Mouse (Mus musculus): ENCODE measurements around the gene Cnga4. TPM values are rescaled to one million over a fixed set of nuclear protein-coding genes. Genes with fewer than 3 reads are reported as not detected.
A peak's percentile ranks its signal among the peaks of the same experiment; 100 is the strongest.
"Not testable (repeated sequence)": the region's sequence is repeated elsewhere in the genome, so short reads cannot be mapped to it uniquely, and the experiment has no call there.

Gene Cnga4
- total RNA-seq (2021): not detected in 2 replicates
- long read RNA-seq: 0 reads

GRCm38 (mm10) chr7:105404268-105404667, at the start of gene Cnga4:
TSS of gene Cnga4 (plus strand) at chr7:105404568.
- no peak for DNase-seq

GRCm38 (mm10) chr7:105356064-105356463, 48.3 kb upstream of the Cnga4 start:
- DNase-seq: not testable (repeated sequence)

GRCm38 (mm10) chr7:105356487-105356886, 47.9 kb upstream of the Cnga4 start:
- DNase-seq: not testable (repeated sequence)

GRCm38 (mm10) chr7:105361713-105362112, 42.7 kb upstream of the Cnga4 start:
- no peak for DNase-seq

GRCm38 (mm10) chr7:105367268-105367667, 37.1 kb upstream of the Cnga4 start:
- no peak for DNase-seq

- no peak for DNase-seq
Observed at GRCm38 (mm10) chr7:105367930-105368329, 36.4 kb upstream of the Cnga4 start, which contains the start of gene Olfr692. TSS of gene Olfr692 (plus strand) at chr7:105368230.

- no peak for DNase-seq
Observed at GRCm38 (mm10) chr7:105368521-105368920, 35.8 kb upstream of the Cnga4 start.

GRCm38 (mm10) chr7:105372912-105373311, 31.5 kb upstream of the Cnga4 start:
- no peak for DNase-seq

GRCm38 (mm10) chr7:105373509-105373908, 30.9 kb upstream of the Cnga4 start:
- DNase-seq: no peak

- no peak for DNase-seq
Observed at GRCm38 (mm10) chr7:105373976-105374375, 30.4 kb upstream of the Cnga4 start.

GRCm38 (mm10) chr7:105374866-105375265, 29.5 kb upstream of the Cnga4 start, which contains the start of gene Gm5901:
TSS of gene Gm5901 (plus strand) at chr7:105375038.
- no peak for DNase-seq

GRCm38 (mm10) chr7:105380329-105380728, 24.0 kb upstream of the Cnga4 start:
- no peak for DNase-seq

GRCm38 (mm10) chr7:105387696-105388095, 16.7 kb upstream of the Cnga4 start:
- DNase-seq: no peak

GRCm38 (mm10) chr7:105390236-105390635, 14.1 kb upstream of the Cnga4 start:
- no peak for DNase-seq

- DNase-seq: no peak
Observed at GRCm38 (mm10) chr7:105394606-105395005, 9.8 kb upstream of the Cnga4 start.

GRCm38 (mm10) chr7:105395131-105395820, 9.1 kb upstream of the Cnga4 start:
- DNase-seq: no peak

GRCm38 (mm10) chr7:105396126-105396525, 8.2 kb upstream of the Cnga4 start:
- no peak for DNase-seq

GRCm38 (mm10) chr7:105399058-105399934, 5.1 kb upstream of the Cnga4 start:
- no peak for DNase-seq

GRCm38 (mm10) chr7:105399935-105400624, 4.3 kb upstream of the Cnga4 start, which contains the start of gene Fam160a2:
TSS of gene Fam160a2 (minus strand) at chr7:105400054.
- DNase-seq: peak; percentile 100

GRCm38 (mm10) chr7:105406322-105406721, 2.0 kb downstream of the Cnga4 start:
- no peak for DNase-seq

- peak; percentile 81 for DNase-seq
Observed at GRCm38 (mm10) chr7:105411874-105412632, 7.7 kb downstream of the Cnga4 start.

- DNase-seq: no peak
Observed at GRCm38 (mm10) chr7:105414385-105414784, 10.0 kb downstream of the Cnga4 start.

All from adrenal gland, postnatal 25 days (tissue).